Mouse (Mus musculus): ENCODE data around the gene Asna1.

The Asna1 gene

DNA sequence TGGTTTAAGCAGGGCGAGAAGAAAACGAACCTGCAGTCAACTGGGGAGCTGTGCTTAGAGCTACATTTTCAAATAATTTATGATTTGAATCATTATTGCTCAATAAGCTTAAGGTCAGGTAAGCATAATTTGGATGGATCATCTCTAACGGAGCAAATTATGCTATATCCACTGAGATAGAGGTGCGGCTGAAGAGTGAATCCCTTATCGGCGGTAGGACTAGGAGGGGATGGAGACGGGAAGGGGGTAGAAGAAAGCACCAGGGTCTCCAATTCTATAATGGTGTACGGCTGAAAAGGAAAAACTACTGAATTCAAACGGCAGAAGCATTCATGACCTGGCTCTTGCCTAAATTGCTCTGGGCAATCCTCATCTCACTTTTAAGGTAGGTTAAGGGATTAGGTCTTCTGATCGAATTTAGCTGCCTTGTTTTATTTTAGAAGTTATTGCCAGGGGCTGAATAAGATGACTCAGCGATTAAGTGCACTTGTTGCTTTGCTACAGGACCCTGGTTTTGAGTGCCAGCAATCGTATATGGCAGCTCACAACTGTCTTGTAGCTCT, 10.2 kb upstream of the Asna1 start:
- no peak for DNase-seq (ENCODE audit: low read depth in 2 of 2, low spot score in 2 of 2)

DNA sequence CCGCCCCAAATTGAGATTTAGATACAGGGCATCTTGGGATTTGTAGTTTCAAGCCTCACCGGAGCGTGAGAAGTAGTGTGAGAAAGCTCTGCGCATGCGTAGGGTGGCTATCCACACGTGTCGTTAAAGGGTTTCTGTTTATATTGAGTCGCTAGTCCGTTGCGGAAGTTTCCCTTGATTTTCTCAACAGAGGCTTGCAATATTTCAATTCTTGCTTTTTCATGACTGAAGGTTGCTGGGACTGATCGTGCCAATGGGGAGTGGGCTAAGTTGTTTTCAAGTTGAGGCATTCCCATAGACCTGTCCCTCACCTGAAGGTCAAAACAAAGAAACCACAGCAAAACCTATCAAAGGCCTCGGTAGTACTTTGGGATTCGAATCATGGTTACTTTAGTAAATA, 9.7 kb upstream of the Asna1 start:
- peak; percentile 63 to 73 for DNase-seq (ENCODE audit: low read depth in 2 of 2, low spot score in 2 of 2)

DNA sequence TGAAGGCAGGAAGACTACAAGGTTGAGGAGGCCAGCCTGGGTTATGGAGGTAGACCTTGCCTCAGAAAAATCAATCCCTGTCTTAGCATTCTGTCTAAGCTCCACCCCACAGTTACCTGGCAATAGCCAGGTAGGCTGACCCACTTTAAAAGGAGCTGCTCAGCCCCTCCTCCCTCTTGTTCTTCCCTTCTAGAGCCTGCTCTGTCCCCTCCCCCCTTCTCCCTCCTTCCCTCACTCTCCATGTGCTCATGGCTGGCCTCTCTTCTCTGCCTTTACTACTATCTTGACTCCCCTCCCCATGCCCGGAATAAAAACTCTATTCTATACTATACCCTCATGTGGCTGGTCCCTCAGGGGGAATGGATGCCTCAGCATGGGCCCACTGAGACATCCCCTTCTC, 8.8 kb upstream of the Asna1 start:
- DNase-seq (ENCODE audit: low read depth in 2 of 2, low spot score in 2 of 2): no peak

DNA sequence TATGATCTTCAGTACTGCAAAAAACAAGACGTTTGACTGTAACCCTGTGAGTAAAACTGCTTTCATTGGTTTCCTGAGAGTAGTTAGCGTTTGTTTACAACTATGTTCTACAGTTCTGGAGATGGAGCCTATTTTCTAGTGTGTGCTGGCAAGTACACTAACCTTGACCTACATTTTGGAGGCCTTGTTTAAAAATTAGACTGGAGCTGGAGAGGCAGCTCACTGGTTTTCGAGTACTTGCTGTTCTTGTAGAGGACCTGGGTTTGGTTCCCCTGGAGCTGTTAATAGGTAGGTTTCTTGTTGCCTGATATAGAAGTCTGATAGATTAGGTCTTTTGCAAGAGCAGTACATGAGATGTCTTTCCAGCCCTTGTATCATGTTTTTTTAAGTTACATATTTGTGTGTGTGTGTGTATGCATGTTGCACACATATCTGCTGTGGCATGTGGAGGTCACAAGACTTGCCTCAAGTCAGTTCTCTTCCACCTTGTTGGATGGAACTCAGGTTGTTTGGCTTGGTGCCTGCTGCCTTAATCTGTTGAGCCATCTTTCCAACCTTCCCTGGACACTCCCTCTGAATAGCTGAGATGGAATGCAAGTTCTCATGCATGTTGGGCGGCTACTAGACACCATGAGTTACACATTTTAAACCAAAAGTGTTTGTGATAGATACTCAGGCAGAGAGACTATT, 7.7 kb upstream of the Asna1 start:
- no peak for DNase-seq (ENCODE audit: low read depth in 2 of 2, low spot score in 2 of 2)

DNA sequence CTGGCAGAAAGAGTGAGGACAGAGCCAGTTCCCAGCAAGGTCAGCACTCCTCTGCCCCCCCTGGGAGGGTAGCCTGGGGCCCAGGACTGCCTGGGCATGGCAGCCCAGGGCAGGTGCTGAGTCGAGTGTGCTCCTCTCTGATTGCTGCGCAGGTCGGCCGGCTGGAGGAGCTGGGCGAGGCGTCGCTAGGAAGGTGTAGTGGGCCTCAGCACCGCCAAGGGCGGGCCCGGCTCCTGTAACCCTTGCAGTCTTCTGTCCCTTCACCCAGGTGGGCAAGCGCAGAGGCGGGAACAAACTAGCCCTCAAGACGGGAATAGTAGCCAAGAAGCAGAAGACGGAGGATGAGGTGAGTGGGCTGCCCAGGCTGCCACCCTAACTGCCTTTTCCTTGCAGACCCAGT, 4.2 kb upstream of the Asna1 start:
- DNase-seq (ENCODE audit: low read depth in 2 of 2, low spot score in 2 of 2): no peak

DNA sequence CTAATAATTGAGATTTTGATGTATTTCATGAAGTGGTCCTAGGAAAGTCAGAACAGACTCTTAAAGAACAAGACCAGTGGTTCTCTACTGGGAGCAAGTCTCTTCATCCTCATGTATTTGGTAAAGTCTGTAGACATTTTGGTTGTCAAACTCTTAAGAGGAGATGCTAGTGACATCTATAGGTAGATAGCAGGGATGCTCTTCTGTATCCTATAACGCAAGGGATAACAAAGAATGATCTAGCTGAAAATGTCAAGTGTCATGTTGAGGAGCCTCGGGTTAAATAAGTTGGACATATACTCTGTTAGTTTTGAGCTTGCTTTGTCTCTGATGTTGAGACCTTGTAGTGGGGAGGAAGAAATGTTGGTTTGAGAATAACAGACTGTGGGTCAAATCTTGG, 2.8 kb upstream of the Asna1 start:
- no peak for DNase-seq (ENCODE audit: low read depth in 2 of 2, low spot score in 2 of 2)

DNA sequence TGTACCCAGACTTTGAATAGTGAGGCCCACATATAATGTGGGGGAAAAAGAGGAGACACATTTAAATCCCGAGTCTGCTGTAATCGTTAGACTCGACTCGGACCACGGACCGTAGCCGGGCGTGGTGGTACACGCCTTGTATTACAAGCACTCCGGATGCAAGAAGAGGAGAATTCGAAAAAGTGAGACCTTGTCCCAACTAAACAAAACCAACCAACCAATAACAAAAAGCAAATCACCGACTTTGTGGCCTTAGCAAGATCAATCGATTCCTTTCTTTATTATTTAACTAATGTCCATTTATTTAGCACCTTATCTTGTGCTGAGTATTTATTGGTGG, 2.4 kb upstream of the Asna1 start:
- no peak for DNase-seq (ENCODE audit: low read depth in 2 of 2, low spot score in 2 of 2)

DNA sequence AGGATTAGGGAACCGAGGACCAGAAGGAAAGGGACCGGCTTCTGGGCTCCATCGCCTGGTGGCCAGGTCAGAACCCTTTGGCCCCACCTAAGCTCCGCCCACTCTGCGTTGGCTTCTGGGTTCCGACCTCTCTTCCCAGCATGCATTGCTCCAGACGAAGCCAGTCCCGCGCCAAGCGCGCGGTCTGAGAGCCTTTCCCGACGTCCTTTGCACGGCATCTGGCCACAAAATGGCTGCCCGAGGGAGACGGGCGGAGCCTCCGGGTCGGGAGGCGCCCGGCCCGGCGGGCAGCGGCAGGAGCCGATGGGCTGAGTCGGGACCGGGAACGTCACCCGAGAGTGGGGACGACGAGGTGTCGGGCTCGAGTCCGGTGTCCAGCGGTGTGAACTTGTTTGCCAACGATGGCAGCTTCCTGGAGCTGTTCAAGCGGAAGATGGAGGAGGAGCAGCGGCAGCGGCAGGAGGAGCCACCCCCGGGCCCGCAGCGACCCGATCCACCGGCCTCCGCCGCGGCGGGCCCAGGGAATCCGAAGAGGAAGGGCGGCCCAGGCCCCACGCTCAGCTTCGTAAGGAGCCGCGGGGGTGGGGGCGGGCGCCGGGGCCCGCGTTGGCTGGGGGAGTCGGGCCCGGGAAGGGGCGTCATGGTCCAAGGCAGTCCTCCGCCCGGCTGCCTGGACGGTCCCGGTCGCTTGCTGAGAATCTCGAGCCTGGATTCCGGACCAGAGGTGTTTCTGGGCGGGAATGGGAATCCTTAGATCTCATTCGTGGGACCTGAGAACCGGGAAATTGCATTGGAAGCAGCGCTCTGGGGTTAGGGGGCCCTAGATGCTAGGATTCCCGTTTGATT, 1.8 kb upstream of the Asna1 start, which contains the start of gene Trir:
TSS of gene Trir (plus strand) at position 154 of the 846 bp plus-strand sequence.
- peak; percentile 78 to 84 for DNase-seq (ENCODE audit: low read depth in 2 of 2, low spot score in 2 of 2)

DNA sequence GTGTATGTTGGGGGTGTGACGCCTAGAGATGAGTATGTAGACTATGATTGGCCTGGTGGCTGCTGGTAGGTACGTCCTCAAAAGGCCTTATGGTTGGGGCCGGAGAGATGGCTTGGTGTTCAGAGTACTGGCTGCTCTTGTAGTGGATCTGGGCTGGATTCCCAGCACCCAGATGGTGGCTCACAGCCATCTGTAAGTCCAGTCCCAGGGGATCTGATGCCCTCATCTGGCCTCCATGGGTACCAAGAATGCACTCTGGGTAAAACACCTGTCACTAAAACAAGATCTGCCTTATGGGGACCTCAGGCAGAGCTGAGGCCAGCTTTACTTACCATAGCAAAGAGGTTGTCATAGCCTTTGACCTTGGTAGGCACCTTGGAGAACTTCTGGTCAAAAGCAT, 1.2 kb downstream of the Asna1 start:
- DNase-seq (ENCODE audit: low read depth in 2 of 2, low spot score in 2 of 2): no peak

DNA sequence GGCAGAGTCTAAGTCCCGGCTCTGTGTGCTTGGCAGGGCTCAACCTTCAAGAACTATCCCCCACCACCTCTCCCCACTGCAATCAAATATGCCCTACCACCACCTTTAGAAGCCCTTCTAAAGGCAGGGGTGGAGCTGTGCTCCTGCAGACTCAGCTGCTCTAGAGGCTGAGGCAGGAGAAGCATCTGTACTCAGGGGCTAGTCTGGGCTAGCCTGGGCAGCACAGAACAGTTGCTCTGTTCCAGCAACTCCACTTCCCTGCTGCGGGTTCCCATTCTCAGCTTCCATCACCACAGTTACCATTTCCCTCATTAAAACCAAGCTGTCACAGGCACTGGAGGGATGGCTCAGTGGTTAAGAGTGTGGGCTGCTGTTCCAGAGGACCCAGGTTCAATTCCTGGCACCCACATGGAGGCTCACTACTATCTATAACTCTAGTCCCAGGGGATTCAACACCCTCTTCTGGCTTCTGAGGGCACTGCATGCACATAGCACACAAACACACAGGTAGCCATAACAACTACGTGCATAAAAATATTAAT, 3.5 kb downstream of the Asna1 start:
- DNase-seq (ENCODE audit: low read depth in 2 of 2, low spot score in 2 of 2): no peak

DNA sequence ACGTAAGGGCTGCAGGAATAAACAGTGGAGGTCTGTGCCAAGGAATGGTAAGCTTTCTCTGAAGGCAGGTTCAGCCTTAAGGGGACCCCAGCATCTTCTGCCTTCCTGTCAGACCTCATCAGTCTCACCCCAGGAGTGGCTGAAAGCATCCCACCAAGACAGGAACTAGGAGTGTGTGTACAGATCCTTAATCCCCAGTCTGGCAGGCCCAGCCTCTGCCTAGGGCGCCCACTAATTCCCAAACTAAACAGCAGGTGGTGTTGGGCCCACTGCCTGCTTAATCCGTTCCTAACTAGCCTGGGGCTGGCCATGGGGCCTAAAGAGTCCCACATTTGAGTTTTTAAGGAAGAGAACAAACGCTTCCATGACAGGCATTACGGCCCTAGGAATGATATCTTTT, 7.9 kb downstream of the Asna1 start:
- DNase-seq (ENCODE audit: low read depth in 2 of 2, low spot score in 2 of 2): no peak

DNA sequence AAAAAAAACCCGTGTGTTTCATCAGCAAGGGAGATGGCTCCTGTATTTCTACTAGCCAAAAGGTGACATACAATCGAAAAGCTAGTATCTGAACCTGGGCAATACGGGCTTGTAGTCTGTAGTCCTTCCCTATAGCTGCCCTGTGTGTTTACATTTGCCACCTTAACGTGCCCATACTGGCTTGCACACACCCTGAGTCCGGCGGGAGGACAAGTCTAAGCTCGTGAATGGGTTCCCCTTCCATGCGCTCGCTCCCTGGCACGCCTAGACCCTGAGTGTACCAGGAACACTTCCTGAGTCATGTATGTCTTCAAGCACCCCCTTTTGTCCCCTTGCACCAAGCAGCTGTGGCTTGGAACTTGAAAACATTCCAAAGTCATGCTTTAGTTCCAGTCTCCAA, 8.4 kb downstream of the Asna1 start:
- DNase-seq (ENCODE audit: low read depth in 2 of 2, low spot score in 2 of 2): no peak

DNA sequence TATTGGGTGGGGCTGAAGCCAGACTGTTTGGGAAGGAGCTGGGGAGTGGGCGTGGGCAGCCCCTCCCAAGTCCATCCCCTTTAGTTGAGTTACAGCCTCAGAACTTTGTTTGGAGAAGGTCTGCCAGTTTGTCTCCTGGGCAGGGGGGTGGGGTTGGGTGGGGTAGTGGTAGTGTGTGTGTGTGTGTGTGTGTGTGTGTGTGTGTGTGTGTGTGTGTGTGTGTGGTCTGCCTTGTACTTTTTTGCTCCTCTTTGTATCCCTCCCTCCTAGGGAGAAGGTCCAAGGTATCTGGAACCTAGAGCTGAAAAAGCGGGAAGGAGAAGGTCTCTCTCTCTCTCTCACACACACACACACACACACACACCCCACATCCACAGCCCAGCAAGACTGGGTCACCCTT, 10.7 kb downstream of the Asna1 start, which contains the start of gene Best2:
TSS of gene Best2 (minus strand) at position 101 of the 400 bp plus-strand sequence.
- DNase-seq (ENCODE audit: low read depth in 2 of 2, low spot score in 2 of 2): no peak

DNA sequence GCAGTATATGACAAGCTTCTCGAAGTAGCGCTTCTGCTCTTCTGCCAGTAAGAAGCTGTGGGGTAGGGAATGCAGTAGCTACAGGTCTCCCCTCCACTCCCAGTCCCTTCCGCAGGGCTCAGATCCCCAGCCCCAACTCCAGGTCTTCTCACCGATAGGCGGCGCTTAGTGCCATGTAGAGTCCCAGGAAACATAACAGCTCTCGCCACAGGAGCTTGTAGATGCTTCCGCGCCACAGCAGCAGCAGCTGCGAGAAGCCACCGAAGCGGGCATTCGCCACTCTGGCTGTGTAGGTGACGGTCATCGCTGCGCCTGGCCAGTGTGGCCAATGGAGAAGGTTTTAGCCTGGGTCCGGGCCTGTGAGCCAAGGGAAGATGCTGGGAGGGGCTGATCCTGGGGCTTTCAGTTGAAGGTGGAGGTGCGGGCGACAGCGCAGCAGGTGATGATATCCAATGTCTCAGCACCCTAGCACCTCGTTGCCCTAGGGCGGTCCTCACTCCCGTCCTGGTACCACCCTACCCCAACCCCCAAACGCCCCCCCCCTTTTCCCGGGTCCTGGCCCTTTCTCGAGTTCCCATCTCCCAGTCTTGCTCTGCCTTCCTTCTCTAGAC, 11.7 kb downstream of the Asna1 start:
- DNase-seq (ENCODE audit: low read depth in 2 of 2, low spot score in 2 of 2): peak; percentile 75 to 78

DNA sequence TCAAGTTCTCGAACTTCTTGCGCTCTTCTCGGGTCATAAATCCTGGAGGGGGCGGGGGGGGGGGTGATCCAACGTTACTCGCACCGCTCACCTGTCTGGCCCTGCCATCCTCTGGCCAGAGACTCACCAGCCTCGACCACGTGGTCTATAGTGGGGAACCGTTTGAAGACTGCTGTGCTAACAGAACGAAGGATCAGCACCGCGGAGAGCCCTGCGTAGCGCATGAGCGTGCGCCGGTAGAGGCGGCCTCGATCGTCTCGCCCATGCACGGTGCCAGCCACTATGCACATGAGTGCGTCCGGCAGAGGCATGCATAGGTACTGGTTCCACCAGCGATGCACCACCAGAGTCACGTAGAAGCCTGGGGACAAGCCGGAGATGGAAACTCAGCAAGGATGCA, 13.8 kb downstream of the Asna1 start:
- no peak for DNase-seq (ENCODE audit: low read depth in 2 of 2, low spot score in 2 of 2)

DNA sequence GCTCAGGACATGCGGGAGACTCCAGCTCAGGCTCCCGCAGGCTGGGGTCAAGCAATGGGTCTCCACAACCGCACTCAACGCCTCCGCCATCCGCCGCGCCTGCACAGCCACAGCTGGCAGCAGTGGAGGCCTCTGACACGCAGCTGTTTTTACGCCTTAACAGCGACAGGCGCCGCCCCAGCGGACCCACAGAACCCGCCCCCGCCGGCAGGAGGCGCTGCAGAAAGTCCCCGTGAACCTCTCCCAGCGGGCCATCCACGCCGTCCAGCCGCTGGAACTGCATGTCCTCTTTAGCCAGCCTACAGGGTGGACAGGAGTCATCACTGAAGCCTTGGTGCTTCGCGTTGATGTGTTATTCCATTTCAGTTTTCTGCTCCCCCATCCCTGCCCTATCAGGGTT, 17.4 kb downstream of the Asna1 start:
- peak; percentile 45 to 51 for DNase-seq (ENCODE audit: low read depth in 2 of 2, low spot score in 2 of 2)

DNA sequence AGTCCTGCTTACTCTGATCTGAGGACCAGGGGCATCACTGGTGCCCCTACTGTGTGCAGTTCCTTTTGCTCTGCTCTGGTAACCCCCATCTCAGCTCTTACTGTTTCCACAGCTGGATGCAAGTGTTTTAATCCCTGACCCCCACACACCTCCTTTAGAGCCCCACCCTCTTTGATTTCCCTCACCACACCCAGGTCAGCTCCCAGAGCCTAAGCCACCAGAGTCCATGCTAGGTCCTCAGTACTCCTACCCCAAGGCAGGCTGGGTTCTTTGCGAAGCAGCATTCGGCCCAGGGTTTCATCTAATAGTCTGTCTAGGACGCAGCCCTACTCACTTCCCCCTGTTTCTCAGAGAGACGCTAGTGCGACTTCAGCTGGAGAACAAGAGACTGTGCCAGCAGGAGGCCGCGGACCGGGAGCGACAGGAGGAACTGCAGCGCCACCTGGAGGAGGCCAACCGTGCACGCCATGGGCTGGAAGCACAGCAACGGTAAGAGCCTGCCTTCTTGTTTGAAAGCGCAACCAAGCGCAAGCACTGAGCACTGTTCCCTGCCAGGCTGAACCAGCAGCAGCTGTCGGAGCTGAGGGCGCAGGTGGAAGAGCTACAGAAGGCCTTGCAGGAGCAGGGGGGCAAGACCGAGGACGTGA, 27.3 kb downstream of the Asna1 start:
- DNase-seq (ENCODE audit: low read depth in 2 of 2, low spot score in 2 of 2): peak; percentile 89 to 94

DNA sequence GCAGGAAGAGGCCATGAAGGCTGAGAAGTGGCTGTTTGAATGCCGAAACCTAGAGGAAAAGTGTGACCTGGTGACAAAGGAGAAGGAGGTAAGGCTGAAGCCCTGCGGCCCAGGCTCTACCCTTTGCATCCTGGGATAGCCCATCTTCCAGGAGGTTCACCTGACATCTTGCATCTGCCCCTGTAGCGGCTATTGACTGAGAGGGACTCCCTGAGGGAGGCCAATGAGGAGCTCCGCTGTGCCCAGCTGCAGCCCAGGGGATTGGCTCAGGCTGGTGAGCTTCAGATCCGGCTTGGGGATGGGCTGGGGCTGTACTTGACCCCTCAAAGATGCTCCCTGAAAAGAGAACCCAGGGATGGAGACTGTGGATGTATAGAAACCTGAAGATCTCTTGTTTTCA, 28.1 kb downstream of the Asna1 start:
- DNase-seq (ENCODE audit: low read depth in 2 of 2, low spot score in 2 of 2): no peak

DNA sequence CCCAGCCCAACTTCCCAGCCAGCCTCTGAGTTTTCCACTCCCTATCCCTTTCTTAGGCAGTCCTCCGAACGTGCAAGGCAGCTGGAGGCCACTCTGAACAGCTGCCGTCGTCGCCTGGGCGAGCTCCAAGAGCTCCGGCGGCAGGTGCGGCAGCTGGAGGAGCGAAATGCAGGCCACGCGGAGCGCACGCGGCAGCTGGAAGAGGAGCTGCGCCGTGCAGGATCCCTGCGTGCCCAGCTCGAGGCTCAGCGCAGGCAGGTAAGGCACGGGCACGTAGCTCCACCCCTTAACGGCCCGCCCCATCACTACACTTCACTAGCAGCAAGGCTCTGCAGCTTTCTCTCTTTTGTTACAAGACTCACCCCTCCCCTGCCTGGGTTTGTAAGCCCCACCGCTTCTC, 29.4 kb downstream of the Asna1 start:
- DNase-seq (ENCODE audit: low read depth in 2 of 2, low spot score in 2 of 2): no peak

DNA sequence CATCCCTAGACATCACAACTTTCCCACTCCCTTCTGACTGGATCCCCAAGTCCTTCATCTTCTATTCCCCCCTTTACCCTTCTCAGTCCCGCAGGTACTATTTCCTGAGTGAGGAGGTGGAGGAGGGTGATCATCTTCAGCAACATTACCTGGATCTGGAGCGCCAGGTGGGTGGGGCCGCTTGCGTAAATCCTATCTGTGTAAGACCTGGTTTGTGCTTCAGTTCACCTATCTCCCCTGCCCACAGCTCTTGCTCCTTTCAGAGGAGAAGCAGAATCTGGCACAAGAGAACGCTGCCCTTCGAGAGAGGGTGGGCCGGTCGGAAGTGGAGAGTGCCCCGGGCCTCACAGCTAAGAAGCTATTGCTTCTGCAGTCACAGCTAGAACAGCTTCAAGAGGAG, 30.7 kb downstream of the Asna1 start:
- no peak for DNase-seq (ENCODE audit: low read depth in 2 of 2, low spot score in 2 of 2)

DNA sequence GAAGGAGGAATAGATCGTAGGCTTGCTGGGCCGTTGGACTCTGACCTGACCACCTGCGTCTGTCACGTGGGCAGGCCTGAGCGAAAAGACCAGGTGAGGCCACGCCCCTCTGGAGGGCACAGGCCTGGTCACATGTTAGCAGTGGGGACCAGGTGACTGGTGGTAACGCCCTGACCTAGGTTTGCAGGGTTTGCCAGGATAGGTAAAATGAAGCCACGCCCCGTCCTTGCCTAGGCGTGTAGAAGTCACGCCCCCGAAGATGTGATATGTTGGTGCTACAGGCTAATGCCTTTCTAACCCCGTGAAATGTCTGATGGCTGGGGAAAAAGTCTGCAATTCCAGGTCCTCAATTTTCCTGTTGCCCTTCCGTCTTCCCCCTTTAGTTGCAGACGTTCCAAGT, 34.2 kb downstream of the Asna1 start:
- DNase-seq (ENCODE audit: low read depth in 2 of 2, low spot score in 2 of 2): peak in 1 of 2 experiments; percentile 25
